Mouse (Mus musculus) layer of hippocampus, adult 9-11 months (tissue): ENCODE data around the gene Ncor2.

Experiments used
- DNase-seq: peaks from one replicate; pipeline ENCODE4 v3.0.0; 2022

Gene Ncor2

DNA sequence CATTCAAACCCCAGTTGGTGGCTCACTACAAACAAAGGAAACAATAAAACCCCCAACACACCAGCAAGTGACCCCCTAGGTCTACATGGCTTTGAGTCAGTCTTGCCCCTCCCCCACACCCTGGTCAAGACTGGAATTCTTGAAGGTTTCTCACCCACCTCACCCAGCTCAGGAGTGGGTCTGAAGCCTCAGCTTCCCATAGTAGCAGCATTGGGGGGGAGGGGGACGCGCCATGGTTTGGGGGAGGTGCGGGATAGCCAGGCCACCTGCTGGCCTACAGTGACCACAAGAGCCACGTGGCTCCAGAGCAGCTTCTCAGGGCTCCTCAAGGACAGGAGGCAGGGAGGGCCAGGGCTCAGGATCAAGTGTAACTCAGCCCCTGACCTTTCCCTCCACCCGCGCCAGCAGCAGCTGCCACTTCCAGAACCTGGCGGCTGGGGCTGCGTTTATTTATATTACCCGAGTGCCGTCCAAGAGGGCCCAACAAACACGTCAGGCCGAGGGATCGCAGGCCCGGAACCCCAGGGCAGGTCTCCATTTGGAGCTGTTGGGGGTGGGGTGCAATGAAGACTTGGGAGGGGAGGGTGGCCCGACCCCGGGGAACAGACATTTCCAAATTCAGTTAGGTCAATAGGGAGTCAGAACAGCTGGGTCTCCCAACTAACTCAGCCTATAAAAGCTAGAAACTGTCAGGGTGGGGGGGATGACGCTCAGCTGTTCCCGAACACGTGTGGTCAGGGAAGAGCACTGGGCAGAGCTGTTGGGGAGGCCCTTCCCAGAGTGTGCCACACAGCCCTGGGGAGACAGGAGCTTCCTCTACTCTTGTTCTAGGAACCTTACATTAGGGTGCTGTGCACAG lies 122.1 kb downstream of the Ncor2 start:
- no peak for DNase-seq

DNA sequence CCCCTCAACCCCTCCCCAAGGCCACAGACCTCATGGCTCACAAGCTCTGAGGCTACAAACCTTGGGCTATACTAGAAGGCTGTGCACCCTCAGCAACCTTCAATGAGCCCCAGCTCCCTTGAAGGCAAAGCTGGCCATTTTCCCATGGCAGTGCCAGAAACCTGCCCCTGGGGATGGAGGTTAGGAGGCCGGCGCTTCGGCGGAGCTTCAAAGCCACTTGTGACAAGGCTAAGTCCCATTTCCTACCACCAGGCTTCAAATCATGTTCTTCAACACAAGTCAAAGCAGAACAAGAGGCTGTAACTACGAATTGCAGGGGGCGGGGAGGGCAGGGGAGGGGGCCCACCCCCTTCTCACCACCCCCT lies 122.7 kb downstream of the Ncor2 start:
- DNase-seq: no peak

DNA sequence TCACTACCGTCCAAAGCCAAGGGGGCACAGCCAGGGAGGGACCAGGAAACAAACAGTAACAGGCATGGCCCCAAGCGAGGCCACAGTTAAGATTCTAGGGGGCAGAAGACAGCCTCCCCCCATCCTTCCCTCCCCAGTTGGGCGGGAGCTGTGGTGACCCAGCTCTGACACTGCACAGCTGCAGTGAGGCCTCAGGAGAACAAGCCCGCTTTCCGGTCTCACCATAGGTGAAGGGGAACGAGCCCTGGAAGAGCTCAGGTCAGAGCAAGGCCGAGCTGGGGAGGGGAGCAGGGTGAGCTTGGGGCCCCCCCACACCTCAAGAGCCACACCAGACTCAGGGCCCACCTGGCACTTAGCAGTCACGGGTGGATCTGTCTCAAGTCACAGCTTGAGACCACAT lies 123.1 kb downstream of the Ncor2 start:
- no peak for DNase-seq

DNA sequence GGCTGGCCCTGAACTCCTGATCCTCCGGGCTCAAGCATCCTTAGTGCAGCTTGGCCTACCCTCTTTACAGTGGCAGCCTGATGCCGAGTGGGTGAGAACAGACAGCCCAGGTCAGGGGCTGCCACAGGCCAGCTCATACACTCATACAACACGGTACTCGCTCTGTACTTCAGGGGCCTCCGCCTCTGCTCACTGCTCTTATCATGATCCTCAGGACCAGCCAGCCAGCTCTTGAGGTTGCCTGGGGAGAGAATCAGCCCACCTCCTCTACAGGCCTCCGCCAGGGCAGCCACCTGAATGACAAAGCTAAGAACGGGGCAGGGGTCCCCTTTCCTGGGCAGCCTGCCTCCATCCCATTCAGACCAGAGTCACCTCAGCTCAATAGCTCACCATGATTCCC lies 125.4 kb downstream of the Ncor2 start:
- no peak for DNase-seq

DNA sequence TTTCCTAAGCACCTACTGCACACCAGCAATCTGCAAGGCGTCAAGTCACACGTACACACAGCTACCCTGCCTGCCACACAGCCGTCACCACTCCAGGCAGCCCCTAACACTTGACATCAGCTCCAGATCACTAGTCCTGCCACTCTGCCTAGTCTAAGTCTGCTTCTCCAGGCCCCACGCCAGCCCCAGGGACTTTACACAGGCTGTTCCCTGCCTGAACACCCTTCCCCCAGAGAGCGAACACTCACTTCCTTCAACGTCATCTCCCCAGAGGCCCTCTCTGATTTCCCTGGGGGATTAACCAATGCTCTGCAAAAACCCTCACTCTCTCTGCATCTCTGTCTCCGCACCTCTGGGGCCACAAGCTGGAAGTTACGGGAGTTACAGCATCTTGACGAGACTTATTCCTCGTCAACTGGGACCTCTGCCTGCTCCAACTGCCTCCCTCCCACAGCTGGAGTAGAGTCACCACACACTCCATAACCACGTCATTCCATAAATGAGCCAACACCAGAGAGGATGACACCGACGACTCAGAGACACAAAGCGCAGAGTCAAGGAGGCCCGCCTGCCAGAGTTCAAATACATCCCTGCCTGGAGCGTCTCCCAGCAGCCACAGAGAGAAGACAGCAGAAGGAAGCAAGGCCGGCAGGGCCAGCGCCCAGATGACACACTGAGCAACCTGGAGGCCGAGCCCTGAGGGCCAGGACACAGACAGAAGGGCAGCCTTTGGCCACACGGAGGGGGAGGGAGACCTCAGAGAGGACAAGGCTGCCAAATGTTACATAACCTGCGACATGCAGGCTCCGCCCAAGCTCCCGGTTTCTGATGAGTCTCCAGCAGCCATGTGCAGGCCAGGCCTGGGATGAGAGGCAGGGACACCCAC lies 126.2 kb downstream of the Ncor2 start:
- DNase-seq: peak; percentile 71

DNA sequence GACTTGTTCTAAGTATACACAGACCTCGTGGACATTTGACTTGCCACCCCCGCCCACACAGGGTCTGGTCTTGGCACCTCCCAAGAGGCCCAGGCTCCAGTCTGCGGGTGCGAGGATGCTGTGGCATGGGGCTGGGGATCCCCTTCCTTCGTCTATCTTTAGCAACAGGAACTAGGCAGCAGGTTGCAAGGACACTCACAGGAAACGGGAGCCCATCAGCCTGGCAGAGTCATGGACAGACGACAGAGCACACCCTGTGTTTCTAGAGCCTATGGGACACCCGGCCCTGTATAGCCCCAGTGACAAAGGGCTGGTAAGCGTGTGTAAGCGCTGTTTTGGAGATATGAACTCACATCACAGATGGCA lies 126.8 kb downstream of the Ncor2 start:
- DNase-seq: peak; percentile 89

DNA sequence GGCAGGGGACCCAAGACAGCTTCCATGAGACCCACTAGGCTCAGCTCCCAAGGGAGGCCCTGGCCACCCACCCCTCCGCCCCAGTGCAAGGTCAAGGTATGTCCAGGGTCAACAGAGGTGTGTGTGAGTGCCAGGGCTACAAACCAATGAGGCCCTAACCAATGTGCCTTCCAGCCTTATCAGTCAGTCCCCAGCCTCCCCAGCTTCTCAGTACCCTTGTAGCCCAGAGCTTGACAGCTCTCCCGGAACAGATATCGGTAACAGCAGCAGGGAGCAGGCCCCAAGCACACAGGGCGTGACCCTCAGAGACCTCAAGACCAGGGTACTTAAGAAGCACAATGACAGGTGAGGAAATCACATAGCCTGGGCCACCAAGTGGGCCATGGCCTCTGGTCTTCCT lies 129.5 kb downstream of the Ncor2 start:
- no peak for DNase-seq

DNA sequence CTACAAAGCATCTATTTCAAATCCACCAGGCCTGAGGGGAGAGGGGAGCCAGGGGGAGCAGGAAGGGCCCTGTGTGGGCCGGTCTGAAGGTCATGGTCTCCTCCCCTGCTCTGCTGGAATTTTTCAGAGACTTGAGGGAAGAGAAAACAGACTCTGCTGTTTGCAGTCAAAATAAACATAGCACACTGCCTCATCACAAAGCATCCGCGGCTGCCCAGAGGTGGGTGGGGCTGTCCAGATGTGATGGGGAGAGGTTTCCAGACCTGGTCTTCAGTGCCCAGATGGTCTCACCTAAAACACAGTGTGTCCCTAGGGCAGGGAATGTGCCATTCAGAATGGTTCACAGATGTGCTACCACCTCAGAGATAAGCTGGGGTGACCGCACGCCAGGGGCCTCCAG lies 132.6 kb downstream of the Ncor2 start:
- no peak for DNase-seq

DNA sequence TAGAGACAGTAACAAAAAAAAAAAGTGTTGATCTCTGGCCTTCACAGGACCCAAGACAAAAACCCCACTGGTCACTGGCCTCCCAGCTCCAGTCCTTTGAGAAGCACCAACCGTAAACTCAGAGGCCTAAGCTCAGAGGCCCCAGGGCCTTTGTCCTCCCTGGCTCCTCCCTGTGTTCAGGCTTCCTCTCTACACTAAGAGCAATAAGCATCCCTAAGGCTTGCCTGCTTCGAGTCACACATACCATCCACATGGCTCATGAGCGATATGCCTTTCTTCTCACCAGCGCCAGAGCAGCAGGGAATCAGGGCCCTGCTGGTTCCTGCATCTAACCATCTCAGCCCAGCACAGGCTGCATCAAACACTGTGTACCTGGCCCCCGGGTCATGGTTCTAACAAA lies 133.8 kb downstream of the Ncor2 start:
- no peak for DNase-seq

DNA sequence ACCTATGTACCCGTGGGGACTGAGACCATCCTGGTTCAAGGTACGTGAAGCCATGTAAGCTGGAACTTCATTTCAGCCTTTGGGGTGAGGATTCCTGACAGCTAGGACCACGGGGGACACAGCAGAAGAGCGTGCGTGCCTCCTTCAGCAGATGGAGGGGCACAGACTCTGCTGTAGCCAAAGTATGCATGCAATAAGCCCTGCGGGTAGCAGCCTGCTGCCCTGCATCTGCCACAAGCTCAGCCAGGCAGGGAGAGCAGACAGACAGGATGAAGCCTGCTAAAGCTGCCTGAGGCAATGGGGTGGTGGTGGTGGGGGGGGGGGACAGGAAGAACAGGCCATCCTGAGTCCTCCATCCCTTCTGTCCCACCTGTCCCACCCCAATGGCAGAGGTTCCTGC lies 135.6 kb downstream of the Ncor2 start:
- no peak for DNase-seq

DNA sequence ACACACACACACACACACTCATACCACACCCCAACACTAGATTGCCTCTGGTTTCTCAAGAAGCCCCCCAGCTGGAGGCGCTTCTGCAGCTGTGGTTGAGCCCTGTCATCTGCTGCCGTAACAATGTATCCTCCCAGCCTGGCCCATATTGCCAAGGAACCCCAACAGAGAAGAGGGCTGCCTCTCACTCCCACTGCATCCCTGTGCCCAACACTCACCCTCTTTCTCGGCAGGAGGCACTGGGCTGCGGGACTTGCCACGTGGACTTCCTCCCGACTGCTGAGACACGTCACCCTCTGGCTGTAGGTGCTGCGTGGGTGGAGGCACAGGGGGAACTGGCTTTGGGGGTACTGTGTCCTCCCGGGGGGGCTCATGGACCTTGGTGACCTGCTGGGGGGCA lies 137.4 kb downstream of the Ncor2 start:
- no peak for DNase-seq

DNA sequence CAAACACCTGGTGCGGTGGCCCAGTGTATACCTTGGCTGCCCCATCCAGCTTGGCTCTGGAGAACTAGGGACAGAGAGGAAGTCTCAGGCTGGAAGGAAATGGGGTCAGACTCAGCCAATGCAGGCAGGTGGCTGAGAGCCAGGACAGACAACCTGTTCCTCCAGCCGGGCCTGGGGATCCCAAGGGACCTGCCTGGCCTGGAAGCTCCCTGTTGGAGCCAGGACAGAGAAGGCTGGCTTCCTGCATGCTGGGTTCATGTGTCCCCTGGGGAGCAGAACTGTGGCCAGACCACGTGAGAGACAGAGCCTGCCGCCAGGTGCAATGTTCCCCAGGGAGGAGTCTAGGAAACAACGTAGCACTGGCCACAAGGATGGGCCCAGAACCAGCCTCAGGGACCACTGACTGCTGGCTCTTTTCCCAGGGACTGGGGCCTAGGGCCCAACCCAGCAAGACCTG lies 138.9 kb downstream of the Ncor2 start:
- DNase-seq: no peak

DNA sequence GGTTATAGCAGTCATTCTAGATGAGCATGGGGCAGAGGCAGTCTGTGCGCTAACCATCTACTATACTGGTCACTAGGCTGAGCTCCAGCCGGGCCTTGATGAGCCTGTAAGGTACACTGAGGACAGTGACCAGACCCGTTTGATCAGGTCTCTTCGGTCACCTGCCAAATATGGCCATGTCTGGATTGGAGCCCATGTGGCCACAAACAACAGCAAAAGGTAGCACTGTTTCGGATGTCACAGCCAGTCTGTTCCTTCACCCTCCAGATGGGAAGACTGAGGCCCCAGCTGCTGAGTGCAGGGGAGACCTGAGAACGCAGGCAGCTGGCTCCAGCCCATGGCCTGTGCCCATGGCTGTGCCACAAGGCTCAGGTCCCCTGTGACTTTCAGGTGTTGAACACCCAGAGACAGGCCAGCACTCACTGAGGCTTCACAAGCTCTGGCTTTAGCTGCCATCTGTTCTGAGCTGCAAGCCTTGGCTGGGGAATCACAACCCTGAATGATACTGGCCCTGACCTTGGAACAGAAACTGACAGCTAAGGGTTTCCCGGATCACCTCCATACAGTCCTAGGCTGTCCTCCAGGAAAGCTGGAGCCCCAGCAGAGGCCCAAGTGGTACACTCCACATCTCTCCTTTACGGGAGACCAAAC lies 139.5 kb downstream of the Ncor2 start:
- no peak for DNase-seq

DNA sequence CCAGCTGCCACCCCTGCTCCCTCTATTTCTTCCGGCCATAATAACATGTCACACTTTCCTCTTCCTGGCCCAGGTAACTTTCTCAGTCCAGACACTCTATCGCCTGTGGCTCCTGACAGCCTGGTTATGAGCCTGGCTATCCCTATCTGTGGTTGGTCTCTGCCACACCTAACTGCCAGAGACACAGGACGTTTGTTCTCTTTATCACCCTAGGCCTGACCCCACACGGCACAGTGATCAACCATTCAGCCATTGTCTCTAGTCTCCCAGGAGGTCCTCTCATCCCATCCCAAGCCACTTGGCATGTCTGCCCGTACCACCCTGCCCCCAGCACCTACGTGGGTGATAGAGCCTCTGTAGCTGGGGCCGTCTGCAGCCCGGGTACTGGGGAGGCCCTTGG lies 142.5 kb downstream of the Ncor2 start:
- no peak for DNase-seq

DNA sequence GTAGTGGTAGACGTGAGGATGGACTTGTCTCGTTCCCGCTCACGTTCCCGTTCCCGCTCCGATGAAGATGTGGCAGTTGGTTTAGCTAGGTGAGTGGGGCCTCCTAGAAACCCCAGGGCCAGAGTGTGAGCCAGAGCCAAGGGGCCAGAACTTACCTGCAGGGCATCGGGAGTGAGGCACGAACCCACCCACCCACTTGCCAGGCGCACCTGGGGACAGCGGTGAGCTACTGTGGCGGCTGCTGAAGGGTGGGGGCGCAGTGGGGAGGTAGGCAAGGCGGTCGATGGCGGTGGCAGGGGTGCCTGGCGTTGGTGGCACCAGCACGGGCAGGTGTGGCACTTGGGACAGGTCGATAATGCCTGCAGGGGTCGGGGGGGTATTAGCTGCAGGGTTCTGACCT lies 150.1 kb downstream of the Ncor2 start:
- no peak for DNase-seq

DNA sequence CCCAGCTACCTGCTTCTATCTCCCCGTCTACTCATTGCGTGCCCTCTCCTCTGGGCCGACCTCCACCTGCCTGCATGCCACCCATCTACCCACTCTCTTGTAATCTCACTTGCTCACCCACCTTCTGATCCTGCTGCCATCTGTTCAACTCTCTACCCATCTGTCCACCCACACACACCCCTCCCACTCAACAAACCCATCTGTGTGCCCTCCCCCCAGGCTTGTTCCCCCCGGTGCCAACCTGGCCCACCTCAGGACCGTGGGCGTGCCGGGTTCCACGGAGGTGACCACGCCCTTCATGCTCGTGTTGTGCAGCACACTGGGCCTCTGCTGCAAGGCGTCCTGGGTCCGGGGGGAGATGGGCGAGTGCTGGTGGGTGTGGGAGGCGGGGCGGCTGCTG lies 150.6 kb downstream of the Ncor2 start:
- DNase-seq: peak; percentile 77

DNA sequence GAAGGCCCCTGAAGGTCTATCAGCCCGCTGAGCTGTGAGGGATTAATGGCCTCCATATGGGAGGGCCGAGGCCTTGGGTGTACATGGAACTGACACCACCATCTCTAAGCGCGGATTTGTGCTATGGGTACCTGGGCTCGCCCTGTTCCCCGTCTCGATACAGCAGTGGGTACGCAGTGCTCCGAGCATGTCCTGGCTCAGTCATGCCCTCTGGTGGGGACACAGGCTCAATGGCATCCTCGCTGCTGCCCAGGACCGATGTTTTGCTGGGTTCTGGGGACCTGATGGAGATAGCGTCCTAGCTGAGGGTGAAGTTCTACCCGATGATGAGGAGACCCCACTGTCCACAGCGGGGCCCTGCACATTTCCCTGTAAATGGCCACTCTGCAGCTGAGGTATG lies 155.0 kb downstream of the Ncor2 start:
- DNase-seq: no peak

DNA sequence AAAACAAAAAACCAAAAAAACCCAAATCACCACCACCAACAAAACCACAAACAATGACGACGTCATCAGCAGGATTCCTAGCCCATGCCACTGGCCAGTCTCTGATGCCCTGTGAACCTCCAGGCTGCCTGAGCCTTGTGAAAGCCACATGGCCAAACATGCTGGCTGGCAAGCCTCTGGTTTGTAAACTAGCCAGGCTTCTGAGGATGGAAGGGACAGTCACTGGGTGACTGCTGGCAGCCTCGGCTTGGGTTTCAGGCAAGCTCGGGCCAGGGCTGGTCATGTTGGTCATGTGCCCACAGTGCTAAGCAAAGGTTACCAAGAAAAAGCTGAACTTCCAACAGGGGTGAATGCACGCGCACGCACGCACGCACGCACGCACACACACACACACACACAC lies 157.7 kb downstream of the Ncor2 start:
- DNase-seq: peak; percentile 70

DNA sequence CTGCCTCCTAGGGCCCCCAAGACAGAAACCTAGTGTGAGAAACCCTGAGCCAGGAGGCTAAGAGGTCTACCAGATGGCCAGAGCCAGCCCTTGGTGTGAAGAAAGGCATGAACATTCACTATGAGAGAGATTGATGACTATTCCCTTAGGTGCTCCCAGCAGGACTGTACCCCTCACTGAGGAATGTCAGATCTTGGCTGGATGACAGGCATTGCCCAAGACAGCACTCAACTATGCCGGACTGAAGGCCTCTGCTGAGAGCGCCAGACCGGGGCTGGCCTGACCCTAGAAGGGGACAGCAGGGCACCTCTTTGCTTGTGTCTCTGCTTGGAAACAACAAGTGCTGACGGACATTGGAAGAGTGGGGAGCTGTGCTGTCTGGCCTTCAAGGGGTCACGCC lies 159.9 kb downstream of the Ncor2 start:
- DNase-seq: no peak

DNA sequence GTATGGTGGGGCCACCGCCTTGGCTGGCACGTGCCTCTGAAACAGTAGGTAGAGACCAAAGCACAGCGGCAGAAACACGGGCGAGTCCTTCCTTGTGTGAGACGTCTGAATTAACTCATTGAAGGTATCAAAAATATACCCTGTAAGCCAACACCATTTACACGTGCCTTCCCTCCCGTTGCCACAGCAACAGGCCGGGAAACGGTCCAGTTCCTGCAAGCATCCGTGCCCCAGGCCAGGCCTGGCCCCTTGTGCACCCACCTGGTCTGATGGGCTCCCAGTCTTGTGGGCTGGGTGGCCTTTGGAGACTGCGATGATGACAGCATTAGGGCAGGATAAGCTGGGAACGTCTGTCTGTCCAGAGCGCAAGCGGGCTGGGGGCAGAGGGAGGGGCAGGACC lies 161.7 kb downstream of the Ncor2 start:
- DNase-seq: no peak

DNA sequence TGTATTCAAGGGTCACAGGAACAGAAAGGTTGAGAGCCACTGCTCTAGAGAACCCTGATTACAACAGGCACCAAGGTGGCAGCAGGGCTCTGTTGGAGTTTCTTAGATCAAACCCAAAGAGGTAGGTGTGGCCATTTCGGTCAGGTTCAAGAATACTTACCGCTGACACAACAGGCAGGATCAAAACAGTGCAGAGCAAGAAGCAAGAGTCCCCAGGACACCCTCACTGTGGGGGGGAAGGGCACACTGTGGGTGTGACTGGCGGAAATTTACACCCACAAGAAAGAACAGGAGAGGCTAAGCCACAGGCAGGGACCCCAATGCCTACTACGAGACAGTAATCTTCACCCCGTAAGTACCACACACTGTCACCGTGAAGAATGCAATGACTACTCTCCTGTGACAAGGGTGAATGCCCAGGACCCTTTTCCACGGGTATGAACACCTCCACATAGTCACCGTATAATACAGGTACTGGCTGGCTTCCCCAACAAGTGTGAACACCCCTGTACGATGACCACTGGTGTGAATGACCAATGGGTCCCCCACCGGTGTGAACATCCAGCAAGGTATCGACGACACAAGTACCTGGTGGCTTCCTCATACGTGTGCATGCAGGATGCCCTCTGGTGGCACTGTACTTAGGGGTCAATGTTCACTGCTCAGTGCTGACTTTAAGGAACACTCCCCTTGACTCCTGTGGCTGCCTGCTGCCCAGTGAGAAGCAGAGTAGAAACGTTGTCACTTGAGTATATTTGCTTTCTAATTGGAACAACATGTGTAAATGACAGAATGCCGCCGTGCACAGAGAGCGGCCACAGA lies 162.4 kb downstream of the Ncor2 start:
- DNase-seq: no peak

DNA sequence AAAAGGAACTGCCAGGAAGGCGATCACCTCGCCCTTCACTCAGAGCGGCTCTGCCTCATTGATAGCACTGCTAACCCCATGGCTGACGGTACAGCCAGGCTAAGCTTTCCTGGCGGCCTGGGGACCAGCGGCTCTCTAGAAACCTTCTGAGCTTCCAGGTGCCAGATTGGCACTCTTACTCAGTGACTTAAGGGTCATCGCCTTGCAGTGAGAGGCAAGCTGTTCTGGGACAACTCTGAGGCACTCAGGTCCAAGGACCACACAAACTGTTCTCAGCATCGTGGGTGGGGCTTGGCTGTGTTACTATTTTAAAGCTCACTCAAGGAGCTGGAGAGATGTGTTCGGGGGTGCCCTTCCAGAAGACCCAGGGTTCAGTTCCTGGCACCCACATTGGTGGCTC lies 163.4 kb downstream of the Ncor2 start:
- DNase-seq: no peak

DNA sequence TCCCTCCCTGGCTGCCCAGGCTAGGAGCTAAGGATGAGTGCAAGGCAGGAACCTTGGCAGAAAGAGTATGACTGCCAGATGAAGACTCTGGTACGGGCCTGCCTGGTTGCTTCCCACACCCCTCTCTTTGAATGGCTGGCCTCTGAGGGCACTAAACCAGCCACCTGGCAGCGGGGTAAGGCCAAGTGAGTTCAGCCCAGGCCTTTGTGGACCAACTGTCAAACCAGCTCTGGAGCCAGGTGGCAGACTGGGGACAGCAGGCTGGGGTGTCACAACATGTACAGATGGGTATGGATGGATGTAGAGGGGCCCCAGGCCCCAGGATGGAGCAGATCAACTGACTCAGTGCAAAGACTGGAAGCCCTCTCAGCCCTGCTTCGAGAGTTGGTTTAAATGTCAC lies 164.0 kb downstream of the Ncor2 start:
- peak; percentile 8 for DNase-seq
